Mouse (Mus musculus) myocyte (in vitro differentiated cells): ENCODE data around the gene Dnajc24. TPM values are rescaled to one million over a fixed set of nuclear protein-coding genes. Genes with fewer than 3 reads are reported as not detected.

Experiments used
- H3K27me3 ChIP-seq: one replicate; pipeline ENCODE4 v1.6.1; 2011; ENCODE audit not compliant: control insufficient read depth, insufficient read depth, insufficient read length
- H3K36me3 ChIP-seq: one replicate; pipeline ENCODE4 v1.6.1; 2011; ENCODE audit not compliant: control insufficient read depth, insufficient read depth
- H3K4me2 ChIP-seq: one replicate; pipeline ENCODE4 v1.6.1; 2011; ENCODE audit warnings: low read depth, control low read depth
- H3K4me3 ChIP-seq: one replicate; pipeline ENCODE4 v1.5.1; 2011; ENCODE audit warnings: mild to moderate bottlenecking, control low read depth, moderate library complexity
- H3K79me2 ChIP-seq: one replicate; pipeline ENCODE4 v1.6.1; 2011; ENCODE audit not compliant: control insufficient read depth, insufficient read depth
- H3ac ChIP-seq: one replicate; pipeline ENCODE4 v1.6.1; 2011; ENCODE audit not compliant: control insufficient read depth, insufficient read length
- MYOD1 ChIP-seq, 3 experiments: IDR thresholded peaks; one replicate each; pipeline ENCODE4 v1.6.1; 2011; ENCODE audit warnings: control low read depth in 2 of 3, low read depth in 2 of 3, mild to moderate bottlenecking in 2 of 3, moderate library complexity in 1 of 3; ENCODE audit not compliant: insufficient read length in 2 of 3, control insufficient read depth in 1 of 3
- MYOG ChIP-seq, 3 experiments: IDR thresholded peaks; one replicate each; pipeline ENCODE4 v1.6.1; 2011; ENCODE audit warnings: control low read depth in 2 of 3, low read depth in 2 of 3, mild to moderate bottlenecking in 2 of 3; ENCODE audit not compliant: insufficient read length in 2 of 3, control insufficient read depth in 1 of 3, insufficient read depth in 1 of 3
- POLR2AphosphoS2 ChIP-seq: IDR thresholded peaks from one replicate; pipeline ENCODE4 v1.6.1; 2011; ENCODE audit warnings: low read depth, control low read depth; ENCODE audit not compliant: insufficient read length
- REST ChIP-seq: IDR thresholded peaks from one replicate; pipeline ENCODE4 v1.6.1; 2011; ENCODE audit warnings: mild to moderate bottlenecking, control low read depth, moderate library complexity; ENCODE audit not compliant: insufficient read depth, insufficient read length
- polyA plus RNA-seq: library from polyadenylated mRNA; unstranded; fragments of >200 nt; fragmentation: generic; extraction: Trizol; gene quantifications from one replicate; pipeline ENCODE4 v1.2.1, GENCODE M21; 2012; ENCODE audit warnings: missing spikeins

Dnajc24 gene
- polyA plus RNA-seq, 1 experiment = 15.3 TPM

GRCm38 (mm10) chr2:105917623-105918346, 85.6 kb downstream of the Dnajc24 start:
- TF ChIP-seq POLR2AphosphoS2 (no peak), REST (no peak), MYOG (IDR thresholded peaks at IDR 0.05; ENCODE audit: control insufficient read depth in 1 of 3, insufficient read depth in 1 of 3, insufficient read length in 2 of 3, low read depth in 2 of 3) (no peak), MYOD1 (IDR thresholded peaks at IDR 0.05; ENCODE audit: control insufficient read depth in 1 of 3, insufficient read length in 2 of 3, low read depth in 2 of 3) (no peak)
- no peaks in the 10 kb centered on the region for H3K27me3 ChIP-seq
- no peaks in the 10 kb centered on the region for H3K36me3 ChIP-seq
- H3K79me2 ChIP-seq = no peaks in the 10 kb centered on the region
- H3ac ChIP-seq = no peak overlapping the region
- no peak overlapping the region for H3K4me3 ChIP-seq
- H3K4me2 ChIP-seq = no peak overlapping the region

Other genes with a start within 250 kb of the Dnajc24 start
- gene Elp4, start 99.0 kb downstream of the Dnajc24 start, polyA plus RNA-seq = 11.3 TPM
- 24.0 TPM for gene Immp1l, start 98.9 kb downstream of the Dnajc24 start, polyA plus RNA-seq